Mouse (Mus musculus) CH12.LX (cell line): ENCODE measurements at regions not wholly inside any gene's neighbourhood (a gene's known extent, or its start where the extent isn't known, plus 50 kb on each side); places are given as distances from the start of the nearest gene placed in this dataset.

Source experiments
- DNase-seq: peaks from one replicate; pipeline ENCODE4 v3.0.0-alpha.2; 2013; ENCODE audit errors: extremely low read depth
- H3K27ac ChIP-seq: 2 replicates; pipeline ENCODE4 v1.5.1; 2012; ENCODE audit warnings: low read depth, mild to moderate bottlenecking, control low read depth, moderate library complexity; ENCODE audit not compliant: insufficient read depth
- H3K27me3 ChIP-seq: replicated peaks from 2 replicates; pipeline ENCODE3; 2012; ENCODE audit warnings: inconsistent platforms
- H3K36me3 ChIP-seq, 2 experiments: replicated peaks in 1 of 2; 2 replicates each; pipeline versions ENCODE3 to v1.6.1; 2012; ENCODE audit warnings: inconsistent platforms in 1 of 2, low read length in 1 of 2, mild to moderate bottlenecking in 1 of 2, mixed read lengths in 1 of 2, moderate library complexity in 1 of 2; ENCODE audit not compliant: control insufficient read depth in 1 of 2, insufficient read depth in 1 of 2
- H3K4me1 ChIP-seq, 2 experiments: 2 replicates each; pipeline ENCODE4 v1.6.1; 2012; ENCODE audit warnings: inconsistent platforms in 1 of 2, moderate library complexity in 1 of 2; ENCODE audit not compliant: insufficient read depth in 2 of 2, control insufficient read depth in 1 of 2
- H3K4me2 ChIP-seq: 2 replicates; pipeline ENCODE4 v1.6.1; 2012; ENCODE audit warnings: low read depth, mild to moderate bottlenecking, control low read depth; ENCODE audit not compliant: poor library complexity, insufficient read depth, severe bottlenecking
- H3K4me3 ChIP-seq, 3 experiments: fragments of 150-350 bp in 1 of 3; sonication (generic) in 1 of 3; replicated peaks in 1 of 3; 2 replicates each; pipeline versions ENCODE3 to v1.5.1; 2011 to 2012; ENCODE audit warnings: low read depth in 2 of 3, low read length in 2 of 3, mild to moderate bottlenecking in 2 of 3, moderate library complexity in 2 of 3, control low read depth in 1 of 3, improper control_type of control experiment in 1 of 3, inconsistent platforms in 1 of 3, mixed read lengths in 1 of 3; ENCODE audit not compliant: poor library complexity in 1 of 3
- H3K79me2 ChIP-seq: replicated peaks from 2 replicates; pipeline ENCODE4 v1.6.1; 2012; ENCODE audit warnings: mild to moderate bottlenecking, moderate library complexity; ENCODE audit not compliant: control insufficient read depth, poor library complexity, insufficient read depth, severe bottlenecking; ENCODE audit errors: extremely low read depth
- H3K9ac ChIP-seq: 2 replicates; pipeline ENCODE4 v1.6.1; 2012; ENCODE audit warnings: low read depth, mild to moderate bottlenecking, control low read depth, moderate library complexity; ENCODE audit not compliant: insufficient read depth
- H3K9me3 ChIP-seq: replicated peaks from 2 replicates; pipeline ENCODE3; 2012; ENCODE audit warnings: low read length, inconsistent platforms, mixed read lengths
- BHLHE40 ChIP-seq: IDR thresholded peaks from 2 replicates; pipeline ENCODE4 v1.6.1; 2011; ENCODE audit warnings: mild to moderate bottlenecking, low read depth, low read length, improper control_type of control experiment
- CHD1 ChIP-seq: IDR thresholded peaks from 2 replicates; pipeline ENCODE4 v1.6.1; 2012; ENCODE audit warnings: low read depth, low read length, improper control_type of control experiment, inconsistent platforms
- CHD2 ChIP-seq: IDR thresholded peaks from 2 replicates; pipeline ENCODE4 v1.6.1; 2011; ENCODE audit warnings: low read length, improper control_type of control experiment
- E2F4 ChIP-seq: IDR thresholded peaks from 2 replicates; pipeline ENCODE4 v1.6.1; 2011; ENCODE audit warnings: low read depth, low read length, improper control_type of control experiment; ENCODE audit not compliant: insufficient replicate concordance
- ELF1 ChIP-seq: IDR thresholded peaks from 2 replicates; pipeline ENCODE4 v1.6.1; 2014; ENCODE audit warnings: low read depth, mild to moderate bottlenecking, inconsistent platforms, low read length, improper control_type of control experiment
- EP300 ChIP-seq: IDR thresholded peaks from 2 replicates; pipeline ENCODE4 v1.6.1; 2011; ENCODE audit warnings: low read length, improper control_type of control experiment
- GABPA ChIP-seq: IDR thresholded peaks from 2 replicates; pipeline ENCODE4 v1.6.1; 2012; ENCODE audit warnings: low read depth, low read length, improper control_type of control experiment, inconsistent platforms; ENCODE audit not compliant: insufficient replicate concordance
- IRF4 ChIP-seq: IDR thresholded peaks from 2 replicates; pipeline ENCODE4 v1.6.1; 2014; ENCODE audit warnings: low read depth, mild to moderate bottlenecking, inconsistent platforms, low read length, improper control_type of control experiment
- JUN ChIP-seq: IDR thresholded peaks from 2 replicates; pipeline ENCODE4 v1.6.1; 2011; ENCODE audit warnings: low read depth, mild to moderate bottlenecking, low read length, improper control_type of control experiment, moderate library complexity; ENCODE audit not compliant: insufficient read depth
- KAT2A ChIP-seq: IDR thresholded peaks from 2 replicates; pipeline ENCODE4 v1.6.1; 2012; ENCODE audit warnings: low read length, improper control_type of control experiment, inconsistent platforms; ENCODE audit not compliant: insufficient replicate concordance
- MAFK ChIP-seq: IDR thresholded peaks from 2 replicates; pipeline ENCODE4 v1.6.1; 2011; ENCODE audit warnings: low read length, improper control_type of control experiment; ENCODE audit not compliant: insufficient replicate concordance
- MAX ChIP-seq: IDR thresholded peaks from 2 replicates; pipeline ENCODE4 v1.6.1; 2011; ENCODE audit warnings: low read length, improper control_type of control experiment
- MAZ ChIP-seq: IDR thresholded peaks from 2 replicates; pipeline ENCODE4 v1.6.1; 2012; ENCODE audit warnings: low read depth, mild to moderate bottlenecking, inconsistent platforms, low read length, improper control_type of control experiment, moderate library complexity
- MXI1 ChIP-seq: IDR thresholded peaks from 2 replicates; pipeline ENCODE4 v1.6.1; 2011; ENCODE audit warnings: mild to moderate bottlenecking, low read depth, low read length, improper control_type of control experiment
- NELFE ChIP-seq: IDR thresholded peaks from 2 replicates; pipeline ENCODE4 v1.6.1; 2011; ENCODE audit warnings: low read depth, low read length, improper control_type of control experiment
- NRF1 ChIP-seq: IDR thresholded peaks from 2 replicates; pipeline ENCODE4 v1.6.1; 2014; ENCODE audit warnings: low read depth, mild to moderate bottlenecking, inconsistent platforms, low read length, improper control_type of control experiment, moderate library complexity
- POLR2A ChIP-seq: IDR thresholded peaks from 2 replicates; pipeline ENCODE4 v1.6.1; 2011; ENCODE audit warnings: low read depth, mild to moderate bottlenecking, improper control_type of control experiment, low read length
- RAD21 ChIP-seq: IDR thresholded peaks from 2 replicates; pipeline ENCODE4 v1.6.1; 2011; ENCODE audit warnings: low read depth, mild to moderate bottlenecking, low read length, improper control_type of control experiment, moderate library complexity
- RCOR1 ChIP-seq: conservative IDR thresholded peaks from 2 replicates; pipeline ENCODE4 v1.6.1; 2012; ENCODE audit warnings: low read depth, mild to moderate bottlenecking, inconsistent platforms, low read length, improper control_type of control experiment
- SIN3A ChIP-seq: IDR thresholded peaks from 2 replicates; pipeline ENCODE4 v1.6.1; 2012; ENCODE audit warnings: low read length, improper control_type of control experiment, inconsistent platforms
- SMC3 ChIP-seq: IDR thresholded peaks from 2 replicates; pipeline ENCODE4 v1.6.1; 2011; ENCODE audit warnings: low read depth, low read length, improper control_type of control experiment
- TCF12 ChIP-seq: IDR thresholded peaks from 2 replicates; pipeline ENCODE4 v1.6.1; 2014; ENCODE audit warnings: low read depth, mild to moderate bottlenecking, inconsistent platforms, low read length, improper control_type of control experiment
- UBTF ChIP-seq: IDR thresholded peaks from 2 replicates; pipeline ENCODE4 v1.6.1; 2012; ENCODE audit warnings: low read depth, mild to moderate bottlenecking, inconsistent platforms, low read length, improper control_type of control experiment, moderate library complexity
- USF2 ChIP-seq: conservative IDR thresholded peaks from 2 replicates; pipeline ENCODE4 v1.6.1; 2011; ENCODE audit warnings: low read depth, low read length, improper control_type of control experiment
- ZNF384 ChIP-seq: IDR thresholded peaks from 2 replicates; pipeline ENCODE4 v1.6.1; 2012; ENCODE audit warnings: low read depth, low read length, improper control_type of control experiment, inconsistent platforms
- dilution Hi-C: fragments of 300-500 bp; cut with MboI; formaldehyde crosslinking; loops from 2 replicates; pipeline ENCODE4 v1.14.3; 2020; ENCODE audit warnings: low sequenced_read_pairs; ENCODE audit not compliant: extremely low pct_unique_long_range_greater_than_20kb, extremely low pct_ligation_motif_present
- in situ Hi-C: fragments of 300-500 bp; cut with MboI; formaldehyde crosslinking; loops from 3 replicates; pipeline ENCODE4 v1.14.3; 2019; ENCODE audit warnings: low sequenced_read_pairs, low pct_ligation_motif_present, low pct_unique_long_range_greater_than_20kb, mixed read lengths

DNA sequence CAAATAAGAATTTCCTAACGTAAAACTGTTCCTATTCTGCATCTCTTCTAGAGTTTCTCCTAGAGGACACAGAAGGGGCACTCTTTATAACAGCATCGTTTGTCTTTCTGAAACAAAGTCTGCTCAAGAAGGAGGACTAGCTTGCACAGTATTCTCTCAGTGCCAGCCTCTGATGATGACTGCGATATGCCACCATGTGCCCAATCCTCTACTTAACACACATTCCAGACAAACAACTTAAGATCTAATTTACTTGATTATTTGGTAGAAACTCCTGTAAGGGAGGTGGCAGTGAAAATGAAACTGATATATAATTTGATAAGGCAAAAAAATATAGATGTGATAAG, 139.9 kb downstream of the Klf6 start:
- dilution Hi-C loops: no loop called here
- DNase-seq: no peak
- H3K9me3 ChIP-seq: no peaks in the 10 kb centered on the region
- no peak for TF ChIP-seq GABPA
- TF ChIP-seq MAZ: no peak
- TF ChIP-seq TCF12: no peak
- no peak for TF ChIP-seq RCOR1
- TF ChIP-seq CHD2: no peak
- TF ChIP-seq NRF1: no peak
- no peak for TF ChIP-seq JUN
- TF ChIP-seq MAFK: no peak
- TF ChIP-seq, all 38 proteins: peak for 0
- Histone ChIP-seq H3K4me1 (no peaks in the 10 kb centered on the region), H3K4me2 (no peak overlapping the region), H3K36me3 (no peaks in the 10 kb centered on the region), H3K9ac (no peak overlapping the region), H3K27ac (no peak overlapping the region), H3K4me3 (no peak overlapping the region), H3K27me3 (no peaks in the 10 kb centered on the region), H3K79me2 (no peaks in the 10 kb centered on the region)
- in situ Hi-C loops: no loop called here

DNA sequence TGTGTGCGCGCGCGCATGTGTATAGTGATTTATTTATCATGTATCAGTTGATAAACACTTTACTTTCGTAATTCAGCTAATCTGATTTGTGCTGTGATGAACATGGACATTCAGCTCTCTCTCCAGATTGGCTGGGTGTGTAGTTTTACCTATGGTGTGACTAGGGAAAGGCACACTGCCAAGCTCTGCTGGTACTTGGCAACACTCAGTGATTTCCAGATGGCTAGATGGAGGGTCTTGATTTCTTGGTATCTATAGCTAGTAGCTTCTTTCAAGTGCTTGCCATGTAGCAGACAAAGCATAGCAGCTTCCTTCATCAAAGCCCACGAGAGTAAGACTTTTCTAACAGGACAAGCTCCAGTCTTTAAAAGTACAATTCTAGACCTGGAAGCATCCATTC, 144.6 kb downstream of the Klf6 start:
- Histone ChIP-seq H3K27ac (no peak overlapping the region), H3K9me3 (no peaks in the 10 kb centered on the region), H3K9ac (no peak overlapping the region), H3K4me1 (no peaks in the 10 kb centered on the region), H3K27me3 (no peaks in the 10 kb centered on the region), H3K36me3 (no peaks in the 10 kb centered on the region), H3K79me2 (no peaks in the 10 kb centered on the region), H3K4me2 (no peak overlapping the region), H3K4me3 (no peak overlapping the region)
- in situ Hi-C loops: no loop called here
- DNase-seq: no peak
- TF ChIP-seq NELFE (no peak), CHD1 (no peak), EP300 (no peak), SMC3 (no peak)
- dilution Hi-C loops: no loop called here

DNA sequence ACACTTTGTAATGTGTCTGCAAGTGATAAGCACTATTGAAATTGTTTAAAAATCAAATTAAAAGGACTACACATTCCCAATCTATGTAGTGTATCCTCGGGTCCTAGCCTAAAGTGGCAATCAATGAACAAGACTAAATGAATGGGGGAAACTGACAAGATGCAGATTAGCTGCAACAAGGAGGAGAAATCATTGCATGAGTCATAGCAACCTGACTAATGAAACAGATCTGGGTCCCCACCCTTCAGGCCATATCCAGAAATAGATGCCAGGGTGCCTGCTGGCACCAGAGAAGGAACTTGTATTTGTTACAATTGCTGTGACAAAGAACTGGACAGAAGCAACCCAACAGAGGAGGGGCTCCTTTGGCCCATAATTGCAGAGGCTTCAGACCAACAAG, 148.4 kb downstream of the Klf6 start:
- no peak for DNase-seq
- H3K27me3 ChIP-seq: no peaks in the 10 kb centered on the region
- no peaks in the 10 kb centered on the region for H3K36me3 ChIP-seq
- H3K4me3 ChIP-seq: no peak overlapping the region
- dilution Hi-C loops: no loop called here
- H3K9ac ChIP-seq: no peak overlapping the region
- TF ChIP-seq SIN3A (no peak), USF2 (no peak), MAFK (no peak), MAZ (no peak), IRF4 (no peak), MXI1 (no peak), ELF1 (no peak), TCF12 (no peak), BHLHE40 (no peak), E2F4 (no peak), MAX (no peak), RAD21 (no peak), JUN (no peak), ZNF384 (no peak), KAT2A (no peak), UBTF (no peak), POLR2A (no peak)
- no peak overlapping the region for H3K27ac ChIP-seq
- no peaks in the 10 kb centered on the region for H3K9me3 ChIP-seq
- in situ Hi-C loops: no loop called here
- no peaks in the 10 kb centered on the region for H3K79me2 ChIP-seq
- no peaks in the 10 kb centered on the region for H3K4me1 ChIP-seq
- no peak overlapping the region for H3K4me2 ChIP-seq
